Mouse (Mus musculus) testis, postnatal 14 days (tissue): ENCODE data around the gene Fam229a.
"Not testable (repeated sequence)": the region's sequence is repeated elsewhere in the genome, so short reads cannot be mapped to it uniquely, and the experiment has no call there.

Experiments
- DNase-seq: peaks from one replicate; pipeline ENCODE4 v3.0.0; 2021; ENCODE audit warnings: low spot score

The Fam229a gene

DNA sequence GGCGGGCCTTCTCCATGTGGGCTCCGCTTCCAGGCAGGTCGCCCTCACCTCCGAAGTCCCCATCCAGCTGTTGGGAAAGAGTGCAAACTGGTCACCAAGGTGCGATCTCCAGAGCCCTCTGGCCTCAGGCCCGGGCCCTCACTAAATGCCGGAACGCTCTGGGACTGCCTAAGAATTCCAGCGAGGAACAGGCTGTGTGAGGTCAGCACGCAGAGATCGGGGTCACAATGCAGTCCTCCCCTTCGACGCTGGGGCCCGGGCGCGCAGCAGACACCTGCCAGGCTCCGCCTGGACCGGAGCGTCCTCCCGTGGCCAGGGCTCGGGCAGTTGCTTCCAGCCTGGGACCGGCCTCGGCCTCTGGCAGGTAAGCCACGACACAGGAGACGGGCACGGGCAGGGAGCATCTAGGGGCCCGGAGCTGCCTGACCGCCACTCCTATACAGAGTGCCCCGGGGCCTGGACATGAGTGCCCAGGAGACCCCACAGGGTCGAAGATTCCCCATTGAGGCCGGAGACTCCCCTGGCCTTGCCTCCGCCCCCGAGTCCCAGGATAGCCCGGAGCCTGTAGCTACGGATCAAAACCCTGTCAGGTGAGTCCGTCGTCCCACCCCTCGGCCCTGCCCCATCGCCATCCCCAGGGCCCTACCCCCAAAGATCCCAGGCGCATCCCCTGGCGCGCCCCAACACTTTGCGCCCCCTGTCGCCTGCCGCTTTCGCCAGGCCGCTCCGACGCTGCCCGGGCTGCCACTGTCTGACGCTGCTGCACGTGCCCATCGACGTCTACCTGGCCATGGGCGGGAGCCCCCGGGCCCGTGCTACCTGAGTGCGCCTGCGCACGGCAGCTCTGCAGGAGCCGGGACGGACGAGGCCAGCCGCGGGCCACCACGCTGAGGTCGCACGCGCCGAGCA, at the start of gene Fam229a, which contains the start of gene Tssk3:
TSS of gene Fam229a (plus strand) at position 219 of the 909 bp plus-strand sequence.
TSS of gene Tssk3 (minus strand) at position 51 of the 909 bp plus-strand sequence.
- DNase-seq: peak; percentile 83

DNA sequence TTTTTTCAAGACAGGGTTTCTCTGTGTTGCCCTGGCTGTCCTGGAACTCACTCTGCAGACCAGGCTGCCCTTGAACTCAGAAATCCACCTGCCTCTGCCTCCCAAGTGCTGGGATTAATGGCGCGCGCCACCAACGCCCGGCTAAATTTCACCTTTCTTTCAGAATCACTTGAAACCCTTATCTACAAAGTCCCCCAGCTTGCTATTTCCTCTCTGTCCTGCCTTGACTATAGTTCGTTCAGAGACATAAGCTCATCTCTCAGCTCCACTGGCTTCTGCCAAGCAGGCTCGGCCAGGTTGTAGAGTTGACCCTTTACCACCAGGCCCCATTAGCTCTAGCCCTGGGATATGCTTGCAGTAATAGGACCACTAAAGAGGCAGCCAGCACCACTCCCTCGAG, 43.6 kb upstream of the Fam229a start:
- DNase-seq: no peak

DNA sequence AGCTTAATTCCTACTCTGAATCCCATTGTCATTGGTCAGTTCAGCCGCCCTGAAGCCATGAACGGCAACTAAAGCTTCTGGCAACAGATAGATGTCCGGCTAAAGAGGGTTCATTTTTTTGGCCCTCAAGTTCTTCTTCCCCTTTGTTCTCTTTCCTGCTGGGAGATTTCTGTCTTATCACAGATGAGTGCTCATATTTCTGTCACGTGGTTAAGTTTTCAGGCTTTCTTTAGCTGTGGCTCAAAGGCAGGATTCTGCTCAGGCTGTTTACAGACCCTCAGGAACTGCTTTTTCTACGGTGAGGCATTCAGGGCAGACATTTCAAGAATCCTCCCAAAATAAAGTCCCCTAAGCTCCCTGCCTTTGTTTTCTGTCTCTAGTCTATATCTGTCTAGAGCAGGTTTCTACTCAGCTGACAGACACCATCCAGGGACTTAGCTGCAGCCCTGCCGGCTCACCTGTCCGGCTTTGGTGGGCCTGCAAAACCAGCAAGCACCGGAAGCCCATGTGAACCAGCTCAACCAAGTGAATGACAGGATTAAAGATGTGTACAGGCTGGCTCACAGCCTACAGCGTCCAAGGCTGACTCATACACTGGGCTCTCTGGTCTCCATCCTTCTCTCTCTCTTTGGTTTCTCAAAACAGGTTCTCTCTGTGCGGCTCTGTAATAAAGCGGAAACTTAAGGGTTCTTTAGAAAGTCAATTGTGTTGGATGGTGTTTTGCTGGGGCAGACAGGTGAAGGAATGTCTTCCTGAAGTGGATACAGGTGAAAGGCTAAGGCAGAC, 43.0 kb upstream of the Fam229a start:
- no peak for DNase-seq

DNA sequence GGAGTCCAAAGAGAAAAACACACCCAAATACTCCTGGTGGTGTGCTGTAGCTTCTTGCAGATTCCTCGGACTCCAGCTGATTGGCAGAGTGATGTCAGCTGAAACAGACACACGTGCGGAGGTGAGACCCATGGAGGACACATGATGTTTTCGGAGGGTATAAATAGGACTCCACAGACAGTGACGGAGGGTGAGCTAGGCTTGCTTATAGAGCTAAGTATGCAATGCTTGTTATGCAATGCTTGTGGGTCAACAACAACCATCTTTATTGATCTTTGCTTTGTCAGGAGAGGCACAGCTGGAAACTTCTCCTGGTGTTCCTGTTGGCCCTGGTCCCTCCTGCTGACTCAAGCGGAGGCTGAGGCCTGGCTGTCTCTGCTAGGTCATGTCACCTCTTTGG, 42.3 kb upstream of the Fam229a start:
- DNase-seq: no peak

DNA sequence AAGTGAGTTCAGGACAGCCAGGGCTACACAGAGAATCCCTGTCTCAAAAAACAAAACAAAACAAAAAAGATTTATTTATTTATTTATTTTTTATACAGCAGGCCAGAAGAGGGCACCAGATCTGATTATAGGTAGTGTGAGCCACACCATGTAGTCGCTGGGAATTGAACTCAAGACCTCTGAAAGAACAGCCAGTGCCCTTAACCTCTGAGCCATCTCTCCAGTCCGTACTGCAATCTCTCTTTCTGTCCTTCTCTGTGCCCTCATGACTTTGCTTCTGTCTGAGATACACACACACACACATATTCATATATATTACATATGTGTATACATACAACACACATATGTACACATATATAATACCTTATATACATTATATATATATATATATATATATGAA, 40.1 kb upstream of the Fam229a start:
- no peak for DNase-seq

DNA sequence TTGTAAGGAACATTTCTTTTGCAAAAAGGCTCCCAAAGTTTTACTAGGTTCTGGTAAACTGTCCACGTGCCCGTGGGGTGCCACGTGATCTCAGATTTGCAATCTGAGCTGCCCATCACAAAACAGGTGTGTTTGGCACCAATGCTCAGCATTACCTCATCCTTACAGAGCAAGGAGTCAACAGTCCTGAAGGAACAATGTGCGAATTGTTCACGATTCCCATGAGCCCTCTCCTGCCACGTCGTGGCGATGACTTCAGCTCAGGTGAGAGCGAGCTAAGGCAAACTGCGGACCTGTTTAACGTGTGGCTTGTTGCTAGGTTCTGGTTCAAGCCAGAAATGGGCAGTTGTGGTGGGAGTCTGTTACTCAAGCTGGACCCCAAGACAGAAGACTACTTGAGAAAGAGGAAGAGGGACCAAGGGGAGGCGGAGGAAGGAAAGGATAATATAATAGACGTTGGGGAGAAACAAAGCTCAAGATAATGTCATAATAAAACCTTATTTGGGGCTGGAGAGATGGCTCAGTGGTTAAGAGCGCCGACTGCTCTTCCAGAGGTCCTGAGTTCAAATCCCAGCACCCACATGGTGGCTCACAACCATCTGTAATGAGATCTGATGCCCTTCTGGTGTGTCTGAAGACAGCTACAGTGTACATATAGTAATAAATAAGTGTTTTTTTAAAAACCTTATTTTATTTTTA, 39.4 kb upstream of the Fam229a start:
- DNase-seq: no peak

DNA sequence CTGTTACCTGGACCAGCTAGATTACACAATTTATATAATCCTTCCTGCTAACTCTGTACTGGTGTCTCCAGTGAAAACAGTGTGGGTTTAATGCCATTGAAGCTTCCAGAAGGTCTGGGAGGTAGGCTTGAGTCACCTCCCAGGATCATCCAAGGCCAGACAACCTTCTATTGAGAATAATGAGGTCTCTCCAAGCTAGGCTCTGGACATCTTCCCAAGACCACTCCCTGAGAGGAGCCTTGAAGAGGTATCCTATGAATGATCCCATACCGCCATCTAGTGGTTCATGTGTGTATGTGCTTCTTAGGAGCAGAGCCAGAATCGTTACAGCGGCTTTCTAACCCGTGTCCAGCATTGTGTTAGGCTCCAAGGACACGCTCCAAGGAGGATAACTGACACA, 35.7 kb upstream of the Fam229a start:
- DNase-seq: peak; percentile 80

DNA sequence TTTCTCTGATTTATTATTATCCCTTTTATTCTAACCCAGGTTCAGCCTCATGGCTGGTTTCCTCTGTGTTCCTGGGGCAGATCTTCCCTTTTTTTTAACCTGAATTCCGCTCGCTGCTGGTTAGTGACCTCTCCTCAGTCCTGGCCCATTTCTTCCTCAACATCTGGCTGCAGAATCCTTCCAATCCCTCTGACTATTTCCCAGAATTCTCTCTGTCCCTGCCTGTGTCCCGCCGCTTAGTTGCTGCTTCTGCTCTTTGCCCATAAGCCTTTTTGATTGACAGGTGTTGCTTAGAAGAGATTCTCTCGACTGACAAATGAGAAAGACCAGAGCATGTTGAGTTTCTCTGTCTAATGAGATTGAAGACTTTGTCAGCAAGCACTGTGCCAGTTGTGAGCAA, 34.9 kb upstream of the Fam229a start:
- no peak for DNase-seq

DNA sequence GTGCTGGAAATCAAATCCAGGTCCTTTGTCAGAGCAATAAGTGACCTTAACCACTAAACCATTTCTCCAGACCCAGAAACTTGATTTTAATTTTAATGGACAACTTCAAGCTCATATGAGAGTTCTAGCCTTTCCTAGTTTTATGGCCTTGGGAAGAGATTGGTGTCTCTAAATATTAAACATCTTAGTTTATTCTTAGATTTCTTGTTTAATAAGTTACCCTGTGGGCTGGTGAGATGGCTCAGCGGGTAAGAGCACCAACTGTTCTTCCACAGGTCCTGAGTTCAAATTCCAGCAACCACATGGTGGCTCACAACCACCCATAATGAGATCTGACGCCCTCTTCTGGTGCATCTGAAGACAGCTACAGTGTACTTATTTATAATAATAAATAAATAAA, 33.7 kb upstream of the Fam229a start:
- DNase-seq: not testable (repeated sequence)

DNA sequence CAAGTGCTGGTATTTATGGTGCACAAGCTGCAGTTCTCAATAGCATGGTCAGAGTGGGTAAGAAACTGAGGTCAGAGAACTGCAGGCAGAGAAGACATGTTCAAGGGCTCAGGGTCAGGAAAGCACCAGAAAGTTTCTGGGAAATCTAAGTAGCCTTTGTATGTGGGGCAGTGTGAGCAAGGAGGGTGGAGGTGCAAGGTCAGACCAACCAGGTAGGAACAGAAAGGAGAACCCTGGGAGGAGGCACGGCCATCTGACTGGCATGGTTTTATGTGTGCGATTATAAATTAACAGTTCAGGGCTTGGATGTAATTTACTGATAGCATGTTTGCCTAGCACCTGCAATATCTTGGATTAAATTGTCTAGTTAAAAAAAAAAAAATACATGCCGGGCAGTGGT, 31.3 kb upstream of the Fam229a start:
- no peak for DNase-seq

DNA sequence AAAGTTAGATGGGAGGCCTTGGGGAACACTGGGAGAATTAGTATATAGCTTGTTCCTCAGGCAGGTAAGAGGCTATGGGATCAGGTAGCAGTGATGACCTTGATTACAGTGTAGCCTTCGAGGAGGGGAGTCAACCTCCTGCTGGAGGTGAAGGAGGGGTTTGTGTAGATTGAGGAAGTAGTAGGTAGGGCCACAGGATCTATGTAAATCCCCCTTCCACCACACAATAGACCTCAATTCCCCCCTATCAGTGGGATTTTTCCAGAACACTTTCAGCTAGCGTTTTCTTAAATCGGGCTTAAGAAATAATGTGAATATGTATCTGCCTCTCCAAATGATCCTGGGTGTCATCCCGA, 30.2 kb upstream of the Fam229a start:
- DNase-seq: no peak

DNA sequence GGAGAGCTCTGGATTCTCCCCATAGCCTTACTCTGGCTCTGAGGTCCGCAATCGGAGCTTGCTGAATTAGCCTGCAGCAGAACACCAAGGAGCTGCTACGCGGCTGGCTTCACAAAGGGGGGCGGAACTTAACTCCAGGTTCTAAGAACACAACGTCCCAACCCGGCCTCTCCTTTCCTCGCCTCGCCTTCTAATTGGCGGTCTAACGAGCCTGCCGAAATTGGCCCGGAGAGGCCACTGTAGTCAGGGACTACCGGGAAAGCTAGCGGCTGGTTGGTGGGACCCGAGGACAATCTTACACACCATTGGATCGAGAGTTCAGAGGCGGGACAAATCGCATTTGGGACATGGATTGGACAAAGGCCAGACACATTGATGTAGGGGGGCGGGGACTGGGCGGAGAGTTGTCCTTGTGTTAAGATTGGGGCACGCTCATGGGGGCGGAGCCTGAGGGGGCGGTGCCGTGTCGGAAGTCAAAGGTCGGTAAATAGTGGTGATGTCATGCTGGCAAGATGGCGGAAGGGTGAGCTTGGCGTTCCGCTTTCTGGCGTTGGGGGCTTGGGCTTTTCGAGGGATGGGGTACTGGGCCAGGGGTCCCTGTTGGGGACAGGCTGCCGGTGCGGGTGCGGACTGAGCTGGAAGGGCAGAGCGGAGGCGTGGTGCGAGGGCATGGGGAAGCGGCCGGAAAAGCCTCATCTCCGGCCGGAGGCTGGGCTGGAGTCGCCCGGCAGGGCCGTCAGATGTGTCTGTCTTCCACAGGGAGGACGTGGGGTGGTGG, 29.6 kb upstream of the Fam229a start, which contains the start of gene Bsdc1:
TSS of gene Bsdc1 (plus strand) at position 399 of the 778 bp plus-strand sequence.
- DNase-seq: peak; percentile 100

DNA sequence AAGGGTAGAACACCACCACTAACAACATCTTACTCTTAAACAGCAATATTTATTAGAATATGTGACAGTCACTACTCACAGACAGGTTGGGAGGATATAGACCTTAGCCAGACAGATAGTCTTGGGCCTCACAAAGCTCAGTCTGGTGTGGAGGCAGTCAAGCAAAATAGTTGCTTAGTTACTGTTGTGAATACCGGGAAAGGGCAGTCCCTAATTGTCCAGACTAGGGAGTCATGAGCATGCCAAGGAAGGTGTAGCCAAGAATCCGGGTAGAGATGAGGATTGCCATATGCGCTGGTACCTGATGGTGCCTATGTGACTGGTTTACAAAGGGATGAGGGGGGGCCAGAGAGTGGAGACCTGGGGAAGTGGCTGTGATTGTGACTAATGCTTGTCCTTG, 28.9 kb upstream of the Fam229a start:
- no peak for DNase-seq

DNA sequence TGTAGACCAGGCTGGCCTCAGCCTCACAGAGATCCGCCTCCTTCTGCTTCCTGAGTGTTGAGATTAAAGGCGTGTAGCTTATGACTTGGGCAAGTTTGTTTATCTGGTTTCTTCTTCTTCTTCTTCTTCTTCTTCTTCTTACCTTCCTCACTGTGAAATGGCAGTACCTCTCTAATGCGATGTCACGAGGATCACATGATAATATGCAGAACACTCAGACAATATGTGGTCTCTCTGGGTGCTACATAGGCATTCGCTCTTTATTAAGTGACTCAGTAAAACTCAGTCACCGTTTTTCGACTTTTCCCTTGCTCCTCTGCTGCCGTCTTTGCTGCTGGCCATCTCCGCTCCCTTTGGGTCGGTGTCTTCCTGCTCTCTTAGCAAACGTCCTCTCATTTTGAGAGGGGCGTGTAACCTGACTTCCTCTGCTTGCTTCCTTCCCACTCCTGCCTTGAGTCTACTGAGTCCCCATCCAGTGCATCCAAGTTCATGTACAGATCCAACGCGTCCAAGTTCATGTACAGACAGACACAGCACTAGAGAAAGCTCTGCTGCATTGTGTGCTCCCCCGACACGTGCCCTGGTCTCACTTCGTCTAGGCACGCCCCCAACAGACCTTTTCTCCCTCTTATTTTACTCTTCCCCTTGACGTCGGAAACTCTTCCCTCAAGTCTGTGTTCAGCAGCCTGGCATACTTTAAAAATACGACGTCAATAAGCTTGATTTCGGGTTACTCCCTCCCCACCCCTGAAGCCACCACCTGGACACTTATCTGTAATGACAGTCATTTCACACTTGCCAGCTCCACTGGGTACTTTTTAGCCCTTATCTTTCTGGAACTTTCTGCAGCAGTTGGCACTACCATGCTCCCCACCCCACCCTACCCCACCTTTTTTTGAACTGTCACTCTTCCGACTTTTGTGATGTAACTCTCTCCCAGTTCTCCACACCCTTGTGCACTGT, 27.6 kb upstream of the Fam229a start:
- DNase-seq: no peak

DNA sequence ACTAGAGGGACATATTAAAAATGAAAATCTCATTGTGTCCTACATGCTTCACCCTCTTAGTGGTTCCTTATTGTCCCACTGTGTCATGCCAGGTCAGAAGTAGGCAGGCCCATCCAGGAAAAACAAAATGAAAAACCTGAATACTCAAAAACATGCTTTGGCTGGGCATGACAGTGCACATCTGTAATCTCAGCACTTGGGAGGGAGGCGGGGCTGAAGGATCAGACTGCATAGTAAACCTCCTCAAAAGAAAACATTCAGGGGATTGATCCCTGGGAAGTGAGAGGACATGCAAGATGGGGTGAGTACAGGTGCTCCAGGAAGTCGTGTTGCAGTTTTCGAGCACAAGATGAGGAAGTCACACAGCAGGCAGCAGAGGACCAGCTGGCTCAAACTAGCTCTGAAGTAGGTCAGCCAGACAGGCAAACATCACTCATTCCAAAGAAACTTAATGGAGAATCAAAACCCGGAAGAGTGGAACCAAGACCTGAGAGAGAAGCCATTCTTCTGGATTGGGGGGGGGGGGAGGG, 26.6 kb upstream of the Fam229a start:
- DNase-seq: no peak

DNA sequence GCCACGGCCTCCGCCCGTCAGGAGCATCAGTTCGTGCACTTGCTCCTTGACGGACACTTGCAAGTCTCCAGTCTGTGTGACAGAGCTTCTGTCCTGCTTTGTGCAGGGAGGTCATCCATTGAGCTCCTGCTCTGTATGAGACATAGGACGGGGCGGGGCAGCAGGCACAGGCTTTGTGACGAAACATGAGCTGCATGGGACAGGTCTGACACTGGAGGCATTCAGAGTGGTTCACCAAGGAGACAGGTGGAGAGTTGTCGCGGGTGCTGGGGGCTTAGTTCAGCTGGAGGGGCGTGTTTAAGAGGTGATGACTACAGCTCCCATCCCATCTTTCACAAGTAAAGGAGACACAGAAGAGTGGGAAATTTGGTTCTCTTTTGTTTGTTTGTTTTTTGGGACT, 14.9 kb upstream of the Fam229a start:
- no peak for DNase-seq

DNA sequence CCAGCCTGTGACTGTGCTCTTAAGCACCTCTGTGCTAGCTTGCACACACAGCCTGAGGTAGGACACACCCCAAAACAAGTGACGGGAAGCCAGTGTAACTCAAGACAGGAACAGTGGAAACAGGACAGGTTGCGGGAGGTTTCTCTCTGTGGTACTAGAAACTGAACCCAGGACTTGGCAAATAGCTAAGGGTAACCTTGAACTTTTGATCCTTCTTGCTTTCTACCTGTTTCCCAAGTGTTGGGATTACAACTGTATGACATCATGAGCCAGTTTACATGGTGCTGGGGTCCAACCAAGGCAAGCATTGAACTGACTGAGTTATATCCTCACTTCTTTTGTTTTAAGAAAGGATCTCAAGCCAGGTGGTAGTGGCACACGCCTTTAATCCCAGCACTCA, 11.1 kb upstream of the Fam229a start:
- no peak for DNase-seq

DNA sequence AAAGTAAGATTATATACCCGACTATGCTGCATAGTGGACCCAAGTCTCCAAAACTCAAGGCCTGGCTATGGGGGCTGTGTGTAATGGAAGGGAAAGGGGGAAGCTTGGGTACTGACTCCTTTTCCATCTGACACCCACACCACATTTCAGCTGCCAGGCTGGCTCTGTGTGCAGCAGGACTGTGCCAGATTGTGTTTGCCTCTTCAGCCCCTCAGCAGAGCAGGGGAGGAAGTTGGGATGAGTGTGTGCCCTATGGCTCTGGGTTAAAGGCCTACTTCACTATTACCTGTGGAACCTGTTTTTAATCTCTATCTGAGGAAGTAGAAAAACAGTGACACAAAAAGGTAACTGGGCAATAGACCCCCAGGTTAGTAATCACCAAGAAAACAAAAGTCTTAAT, 9.9 kb upstream of the Fam229a start:
- DNase-seq: no peak

DNA sequence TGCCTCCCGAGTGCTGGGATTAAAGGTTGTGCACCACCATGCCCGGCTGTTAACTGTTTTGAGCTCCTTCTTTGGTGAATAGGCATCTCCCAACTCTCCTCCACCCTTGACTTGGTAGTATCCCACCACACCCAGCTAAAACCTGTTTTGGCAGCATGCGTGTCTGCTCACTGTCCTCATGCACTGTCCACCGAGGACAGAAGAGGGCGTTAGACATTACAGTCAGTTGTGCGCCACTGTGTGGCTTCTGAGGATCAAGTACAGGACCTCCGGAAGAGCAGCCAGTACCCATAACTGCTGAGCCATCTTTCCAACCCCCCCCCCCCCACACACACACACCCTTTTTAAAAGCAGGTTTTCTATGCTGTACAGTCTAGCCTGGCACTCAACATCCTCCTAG, 3.7 kb downstream of the Fam229a start:
- DNase-seq: no peak
